Mouse (Mus musculus) C2C12 (cell line): ENCODE data around the gene Tshr.

Experiments
- CEBPB ChIP-seq: IDR thresholded peaks from one replicate; pipeline ENCODE4 v1.6.1; 2011; ENCODE audit warnings: low read depth, mild to moderate bottlenecking, control low read depth, moderate library complexity
- CTCF ChIP-seq: IDR thresholded peaks from one replicate; pipeline ENCODE4 v1.5.1; 2011; ENCODE audit not compliant: control insufficient read depth, insufficient read depth, insufficient read length
- MAX ChIP-seq: IDR thresholded peaks from one replicate; pipeline ENCODE4 v1.6.1; 2011; ENCODE audit warnings: mild to moderate bottlenecking, control low read depth
- MYOD1 ChIP-seq: IDR thresholded peaks from one replicate; pipeline ENCODE4 v1.6.1; 2011; ENCODE audit warnings: low read depth; ENCODE audit not compliant: control insufficient read depth, insufficient read length
- MYOG ChIP-seq: IDR thresholded peaks from one replicate; pipeline ENCODE4 v1.6.1; 2011; ENCODE audit not compliant: control insufficient read depth, insufficient read length; ENCODE audit errors: extremely low read depth
- USF1 ChIP-seq: IDR thresholded peaks from one replicate; pipeline ENCODE4 v1.6.1; 2011; ENCODE audit warnings: low read depth, mild to moderate bottlenecking, control low read depth, moderate library complexity

GRCm38 (mm10) chr12:91582362-91583002 is 198.1 kb downstream of the Tshr start:
- no peak for TF ChIP-seq CTCF
- no peak for TF ChIP-seq USF1
- no peak for TF ChIP-seq MYOD1
- no peak for TF ChIP-seq MYOG
- no peak for TF ChIP-seq CEBPB
- TF ChIP-seq MAX = no peak
